Mouse (Mus musculus) ES-Bruce4 (cell line): ENCODE measurements around the gene Yipf2. TPM values are rescaled to one million over a fixed set of nuclear protein-coding genes. Genes with fewer than 3 reads are reported as not detected.
A peak's percentile ranks its signal among the peaks of the same experiment; 100 is the strongest.

ENCODE experiments used
- H3K27ac ChIP-seq: 2 replicates; pipeline ENCODE4 v1.5.1; 2012; ENCODE audit warnings: low read length, inconsistent platforms; ENCODE audit not compliant: insufficient read depth
- H3K27me3 ChIP-seq: 2 replicates; pipeline ENCODE4 v1.6.1; 2012; ENCODE audit warnings: mild to moderate bottlenecking, low read length, inconsistent platforms; ENCODE audit not compliant: control insufficient read depth, poor library complexity, insufficient read depth, severe bottlenecking
- H3K36me3 ChIP-seq: 2 replicates; pipeline ENCODE4 v1.6.1; 2012; ENCODE audit warnings: inconsistent platforms, mild to moderate bottlenecking, low read length, moderate library complexity; ENCODE audit not compliant: control insufficient read depth, poor library complexity, insufficient read depth, severe bottlenecking
- H3K4me1 ChIP-seq: one replicate; pipeline ENCODE4 v1.8.1; 2011; ENCODE audit warnings: low read length; ENCODE audit not compliant: control insufficient read depth, insufficient read depth
- H3K4me3 ChIP-seq: 2 replicates; pipeline ENCODE4 v1.5.1; 2011; ENCODE audit warnings: low read depth, mild to moderate bottlenecking, low read length
- H3K9ac ChIP-seq: 2 replicates; pipeline ENCODE4 v1.6.1; 2012; ENCODE audit warnings: low read depth, mild to moderate bottlenecking, inconsistent platforms; ENCODE audit not compliant: poor library complexity, severe bottlenecking
- H3K9me3 ChIP-seq: replicated peaks from 2 replicates; pipeline ENCODE4 v1.6.1; 2012; ENCODE audit warnings: mild to moderate bottlenecking, low read length, inconsistent platforms; ENCODE audit not compliant: control insufficient read depth, poor library complexity, insufficient read depth, severe bottlenecking
- CTCF ChIP-seq: IDR thresholded peaks from one replicate; pipeline ENCODE4 v1.8.1; 2011; ENCODE audit warnings: low read depth, low read length
- EP300 ChIP-seq: IDR thresholded peaks from 2 replicates; pipeline ENCODE4 v1.6.1; 2011; ENCODE audit warnings: low read depth, low read length; ENCODE audit not compliant: insufficient read depth
- POLR2A ChIP-seq: IDR thresholded peaks from one replicate; pipeline ENCODE4 v1.8.1; 2011; ENCODE audit warnings: low read length; ENCODE audit not compliant: insufficient read depth
- polyA plus RNA-seq: library from polyadenylated mRNA; stranded (reverse); fragments of >200 nt; gene quantifications from 2 replicates; pipeline ENCODE4 v1.2.4, GENCODE M21; 2011; ENCODE audit warnings: low read depth; ENCODE audit not compliant: missing spikeins, insufficient read depth, insufficient read length

The Yipf2 gene
- polyA plus RNA-seq, 1 experiment = 17.4 TPM

GRCm38 (mm10) chr9:21615617-21616231 lies 23.1 kb upstream of the Yipf2 start, which contains the start of gene Smarca4:
Gene Smarca4, plus strand, starts transcription at chr9:21616169.
- H3K36me3 ChIP-seq = no peaks in the 10 kb centered on the region
- peak within 1 kb of the TSS; percentile 97 for H3K4me3 ChIP-seq
- H3K27ac ChIP-seq = peak within 1 kb of the TSS; percentile 90
- no peaks in the 10 kb centered on the region for H3K4me1 ChIP-seq
- H3K9me3 ChIP-seq = no peaks in the 10 kb centered on the region
- peak within 1 kb of the TSS; percentile 81 for H3K9ac ChIP-seq
- H3K27me3 ChIP-seq = no peaks in the 10 kb centered on the region
- TF ChIP-seq EP300 = peak; percentile 70; the same call in 1 of the 2 replicates
- TF ChIP-seq POLR2A = peak; percentile 84
- TF ChIP-seq CTCF = no peak

GRCm38 (mm10) chr9:21614864-21615616 lies 22.4 kb upstream of the Yipf2 start:
- no peaks in the 10 kb centered on the region for H3K36me3 ChIP-seq
- H3K9me3 ChIP-seq = no peaks in the 10 kb centered on the region
- peak overlapping the region; percentile 81 for H3K9ac ChIP-seq
- H3K27me3 ChIP-seq = no peaks in the 10 kb centered on the region
- H3K4me1 ChIP-seq = no peaks in the 10 kb centered on the region
- peak overlapping the region; percentile 90 for H3K27ac ChIP-seq
- peak overlapping the region; percentile 97 for H3K4me3 ChIP-seq
- no peak for TF ChIP-seq EP300

- Histone ChIP-seq H3K9me3 (no peaks in the 10 kb centered on the region), H3K27ac (no peak overlapping the region), H3K9ac (no peak overlapping the region), H3K4me1 (no peaks in the 10 kb centered on the region), H3K4me3 (no peak overlapping the region), H3K36me3 (no peaks in the 10 kb centered on the region), H3K27me3 (no peaks in the 10 kb centered on the region)
- TF ChIP-seq POLR2A (no peak), EP300 (no peak), CTCF (no peak)
These were observed 17.2 kb upstream of the Yipf2 start for GRCm38 (mm10) chr9:21609861-21610260.

GRCm38 (mm10) chr9:21606648-21607047 lies 14.0 kb upstream of the Yipf2 start:
- Histone ChIP-seq H3K27me3 (no peaks in the 10 kb centered on the region), H3K9me3 (no peaks in the 10 kb centered on the region), H3K36me3 (no peaks in the 10 kb centered on the region), H3K27ac (no peak overlapping the region), H3K4me1 (peaks cover 2% of the 10 kb centered on the region), H3K4me3 (no peak overlapping the region), H3K9ac (no peak overlapping the region)
- TF ChIP-seq CTCF = no peak

GRCm38 (mm10) chr9:21605865-21606264 lies 13.2 kb upstream of the Yipf2 start:
- TF ChIP-seq EP300 = no peak
- no peak for TF ChIP-seq CTCF
- TF ChIP-seq POLR2A = no peak
- no peak overlapping the region for H3K4me3 ChIP-seq
- H3K27ac ChIP-seq = peak overlapping the region; percentile 41; the same call in 1 of the 2 replicates
- no peaks in the 10 kb centered on the region for H3K9me3 ChIP-seq
- peaks cover 2% of the 10 kb centered on the region for H3K4me1 ChIP-seq
- no peak overlapping the region for H3K9ac ChIP-seq
- H3K27me3 ChIP-seq = no peaks in the 10 kb centered on the region
- H3K36me3 ChIP-seq = no peaks in the 10 kb centered on the region

- H3K9ac ChIP-seq = no peak overlapping the region
- no peaks in the 10 kb centered on the region for H3K27me3 ChIP-seq
- no peak overlapping the region for H3K4me3 ChIP-seq
- H3K4me1 ChIP-seq = peaks cover 2% of the 10 kb centered on the region
- H3K9me3 ChIP-seq = no peaks in the 10 kb centered on the region
- no peak for TF ChIP-seq EP300
- H3K27ac ChIP-seq = no peak overlapping the region
- no peaks in the 10 kb centered on the region for H3K36me3 ChIP-seq
These were observed 11.5 kb upstream of the Yipf2 start for GRCm38 (mm10) chr9:21604119-21604518.
